Mouse (Mus musculus): ENCODE measurements at regions not wholly inside any gene's neighbourhood (a gene's known extent, or its start where the extent isn't known, plus 50 kb on each side); places are given as distances from the start of the nearest gene placed in this dataset.

DNA sequence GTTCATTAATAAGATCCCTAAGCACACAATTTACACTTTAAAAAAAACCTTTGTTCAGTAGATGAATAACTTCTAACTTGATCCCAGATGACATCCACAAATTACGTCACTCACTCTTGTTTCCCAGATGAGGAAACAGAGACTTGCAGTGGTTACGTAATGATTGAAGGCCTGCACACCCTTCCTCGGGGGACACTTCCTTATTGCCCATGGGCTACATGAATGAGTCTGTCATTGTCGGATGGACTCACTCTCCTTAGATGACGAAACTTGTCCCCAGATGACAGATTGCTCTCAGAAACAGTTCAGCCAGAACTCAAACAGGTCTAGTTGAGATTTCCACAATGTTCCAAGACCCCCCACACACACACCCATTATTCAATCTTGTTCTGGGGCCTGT is 111.4 kb upstream of the Dyrk2 start:
- no peak for TF ChIP-seq GATA1 (IDR thresholded peaks at IDR 0.05; ENCODE audit: low read depth, low read length)
- TF ChIP-seq CTCF (IDR thresholded peaks at IDR 0.05 in 2 of 3, conservative IDR thresholded peaks at IDR 0.05 in 1 of 3; ENCODE audit: control insufficient read depth in 1 of 3, insufficient read depth in 1 of 3, low read depth in 2 of 3, low read length in 3 of 3, poor library complexity in 1 of 3, severe bottlenecking in 1 of 3): no peak
- no peak for TF ChIP-seq ZKSCAN1 (IDR thresholded peaks at IDR 0.05; ENCODE audit: low read depth, low read length)
- TF ChIP-seq KAT2A (conservative IDR thresholded peaks at IDR 0.05; ENCODE audit: low read depth, low read length): no peak
- no peak for TF ChIP-seq POLR2A (IDR thresholded peaks at IDR 0.05; ENCODE audit: control insufficient read depth in 1 of 2, insufficient read depth in 1 of 2, low read depth in 1 of 2, low read length in 2 of 2, poor library complexity in 1 of 2)
- TF ChIP-seq TAL1 (IDR thresholded peaks at IDR 0.05; ENCODE audit: low read length): no peak
- TF ChIP-seq POLR2AphosphoS5 (IDR thresholded peaks at IDR 0.05; ENCODE audit: borderline replicate concordance, low read depth, low read length): no peak
- TF ChIP-seq HCFC1 (IDR thresholded peaks at IDR 0.05; ENCODE audit: low read depth, low read length): no peak
- TF ChIP-seq SIN3A (IDR thresholded peaks at IDR 0.05; ENCODE audit: low read length): no peak
- no peak for TF ChIP-seq EP300 (IDR thresholded peaks at IDR 0.05; ENCODE audit: low read depth in 1 of 2, low read length in 2 of 2)
- no peak for TF ChIP-seq NRF1 (IDR thresholded peaks at IDR 0.05; ENCODE audit: insufficient read depth, low read depth, low read length, poor library complexity, severe bottlenecking)
- no peak for TF ChIP-seq NELFE (IDR thresholded peaks at IDR 0.05; ENCODE audit: low read depth, low read length)
- no peak for TF ChIP-seq TBP (IDR thresholded peaks at IDR 0.05; ENCODE audit: low read depth, low read length)
